Mouse (Mus musculus) heart, adult 18-20 months (tissue): ENCODE data around the gene Zfp512. TPM values are rescaled to one million over a fixed set of nuclear protein-coding genes. Genes with fewer than 3 reads are reported as not detected.

Experiments
- total RNA-seq, 2 experiments: library from RNA; stranded (reverse); gene quantifications; 2 replicates each; pipeline ENCODE4 v1.2.3; 2021

The Zfp512 gene
- total RNA-seq, 2 experiments from 2014 or later = 22.9 to 23.1 TPM

Other genes starting within 250 kb of the Zfp512 start
- 10 to 100 TPM; 55.1 to 62.9 TPM for gene Ppm1g, start 231.7 kb upstream of the Zfp512 start, total RNA-seq
- gene Nrbp1, start 211.6 kb upstream of the Zfp512 start, total RNA-seq = 10 to 100 TPM; 74.5 to 78.3 TPM
- gene Gm9970, start 211.2 kb upstream of the Zfp512 start, total RNA-seq = not detected
- 1 to 10 TPM in 1 of 2 experiments, under 1 TPM in 1; 0.82 to 1.4 TPM for gene Krtcap3, start 200.7 kb upstream of the Zfp512 start, total RNA-seq
- gene Ift172, start 161.3 kb upstream of the Zfp512 start, total RNA-seq = 10 to 100 TPM; 37.3 to 44.5 TPM
- gene Fndc4, start 156.4 kb upstream of the Zfp512 start, total RNA-seq = 1 to 10 TPM; 4.2 to 4.3 TPM
- not detected for gene Gckr, start 155.0 kb upstream of the Zfp512 start, total RNA-seq
- gene 4930548H24Rik, start 33.3 kb downstream of the Zfp512 start, total RNA-seq = not detected
- gene Gpn1, start 42.3 kb downstream of the Zfp512 start, total RNA-seq = 10 to 100 TPM; 25.4 to 26.0 TPM
- gene Slc4a1ap, start 74.6 kb downstream of the Zfp512 start, total RNA-seq = 10 to 100 TPM; 20.8 to 21.7 TPM
- gene Supt7l, start 75.4 kb downstream of the Zfp512 start, total RNA-seq = 10 to 100 TPM; 13.0 to 13.9 TPM
- 100 to 1,000 TPM; 322 to 333 TPM for gene Mrpl33, start 144.5 kb downstream of the Zfp512 start, total RNA-seq
- 1 to 10 TPM; 3.5 to 4.1 TPM for gene Rbks, start 245.2 kb downstream of the Zfp512 start, total RNA-seq
- gene Babam2, start 245.3 kb downstream of the Zfp512 start, total RNA-seq = 10 to 100 TPM; 31.5 to 37.7 TPM